Mouse (Mus musculus) cortical plate, adult 2 months (tissue): ENCODE results near the gene Iqch.

Experiments
- CTCF ChIP-seq: fragments of 200-500 bp; IDR thresholded peaks from 2 replicates; pipeline ENCODE4 v1.5.1; 2011; ENCODE audit warnings: mild to moderate bottlenecking, control low read depth, low read length; ENCODE audit not compliant: insufficient read depth; ENCODE audit errors: extremely low read depth
- POLR2A ChIP-seq: fragments of 200-500 bp; IDR thresholded peaks from 2 replicates; pipeline ENCODE4 v1.6.1; 2011; ENCODE audit warnings: mild to moderate bottlenecking, low read length, control low read depth; ENCODE audit not compliant: insufficient read depth; ENCODE audit errors: extremely low read depth

- TF ChIP-seq CTCF (no peak), POLR2A (no peak)
Observed at GRCm38 (mm10) chr9:63456401-63456800, 145.9 kb downstream of the Iqch start.
